Mouse (Mus musculus) adrenal gland, postnatal 4 days (tissue): ENCODE data around the gene Zswim5. TPM values are rescaled to one million over a fixed set of nuclear protein-coding genes. Genes with fewer than 3 reads are reported as not detected.
A peak's percentile ranks its signal among the peaks of the same experiment; 100 is the strongest.

Experiments used
- DNase-seq, 2 experiments: peaks; one replicate each; pipeline ENCODE4 v3.0.0; 2021 to 2022; ENCODE audit warnings: low spot score in 2 of 2, mixed read lengths in 2 of 2
- total RNA-seq, 2 experiments: library from RNA; stranded (reverse); gene quantifications; 2 replicates each; pipeline ENCODE4 v1.2.3; 2021

The Zswim5 gene
- total RNA-seq, 2 experiments from 2014 or later: 5.6 to 6.5 TPM

DNA sequence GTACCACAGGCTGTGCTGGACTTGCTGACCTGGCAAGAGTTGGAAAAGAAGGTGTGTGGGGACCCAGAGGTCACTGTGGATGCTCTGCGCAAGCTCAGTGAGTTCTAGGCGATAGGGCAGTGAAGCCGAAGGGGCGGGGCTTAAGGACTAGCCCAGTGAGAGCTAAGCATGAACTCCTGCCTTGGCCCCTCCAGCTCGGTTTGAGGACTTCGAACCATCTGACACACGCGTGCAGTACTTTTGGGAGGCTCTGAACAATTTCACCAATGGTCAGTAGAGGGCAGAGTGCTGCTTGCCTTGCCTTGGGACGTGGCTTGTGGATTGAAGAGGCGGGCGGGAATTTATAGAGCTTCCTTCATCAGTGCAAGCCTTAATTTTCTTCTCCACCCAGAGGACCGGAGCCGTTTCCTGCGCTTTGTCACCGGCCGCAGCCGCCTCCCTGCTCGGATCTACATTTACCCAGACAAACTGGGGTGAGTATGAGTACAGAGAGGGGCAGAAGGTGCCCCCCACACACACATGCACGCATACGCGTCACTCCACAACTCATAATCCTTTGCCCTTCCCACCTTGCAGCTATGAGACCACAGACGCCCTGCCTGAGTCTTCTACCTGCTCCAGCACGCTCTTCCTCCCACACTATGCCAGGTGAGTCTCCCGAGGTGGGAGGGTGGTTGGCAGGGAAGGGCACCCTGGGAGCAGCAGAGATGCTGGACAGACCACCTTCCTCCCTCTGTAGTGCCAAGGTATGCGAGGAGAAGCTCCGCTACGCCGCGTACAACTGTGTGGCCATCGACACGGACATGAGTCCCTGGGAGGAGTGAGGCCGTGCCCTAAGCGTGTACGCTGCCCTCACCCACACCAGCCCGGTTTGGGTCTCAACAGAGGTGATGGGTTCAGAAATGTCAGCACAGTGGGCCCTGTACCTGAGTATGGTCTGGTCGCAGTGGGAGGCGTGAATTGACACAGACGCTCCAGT, 125.7 kb downstream of the Zswim5 start:
- peak in 1 of 2 experiments; percentile 32 for DNase-seq

DNA sequence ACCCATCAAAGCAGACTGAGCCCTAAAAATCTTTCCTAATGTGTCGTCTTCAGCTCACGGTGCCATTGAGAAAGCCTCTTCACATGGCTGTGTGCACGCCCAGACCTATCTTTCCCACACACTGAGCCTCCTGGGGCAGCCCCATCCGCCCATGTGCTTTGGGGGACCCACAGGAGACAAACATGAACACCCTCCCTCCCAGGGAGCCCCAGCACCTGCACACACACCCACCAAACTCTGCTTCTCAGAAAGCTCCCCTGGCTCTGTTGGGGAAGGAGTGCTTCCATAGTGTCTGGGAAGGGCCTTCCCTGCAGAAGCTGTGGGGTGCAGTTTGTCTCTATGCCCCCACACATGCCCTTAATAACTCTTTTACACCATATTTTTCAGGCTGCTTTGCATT, 127.5 kb downstream of the Zswim5 start:
- no peak for DNase-seq

GRCm38 (mm10) chr4:117005611-117006400, 128.6 kb downstream of the Zswim5 start:
- DNase-seq: no peak

DNA sequence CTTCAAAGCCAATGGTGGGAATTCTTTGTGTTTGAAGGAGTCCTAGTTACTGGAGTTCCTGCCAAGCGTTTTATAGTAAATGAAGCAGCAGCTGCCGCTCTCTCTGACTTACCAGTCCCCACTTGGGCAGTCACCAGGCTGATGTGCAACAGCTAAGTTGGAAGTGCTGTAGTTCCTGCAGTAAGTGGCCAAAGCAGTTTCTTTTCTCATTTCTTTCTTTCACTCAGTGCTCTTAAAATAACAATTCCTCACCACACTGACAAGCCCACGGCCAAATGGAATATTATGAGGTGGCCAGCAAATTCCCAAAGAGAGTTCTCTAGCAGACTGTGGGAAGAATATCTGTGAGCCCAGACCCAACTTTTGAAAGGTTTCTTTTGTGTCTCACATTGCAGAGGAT, 129.9 kb downstream of the Zswim5 start:
- no peak for DNase-seq

- DNase-seq: no peak
Observed at GRCm38 (mm10) chr4:117010231-117010630, 133.1 kb downstream of the Zswim5 start.

DNA sequence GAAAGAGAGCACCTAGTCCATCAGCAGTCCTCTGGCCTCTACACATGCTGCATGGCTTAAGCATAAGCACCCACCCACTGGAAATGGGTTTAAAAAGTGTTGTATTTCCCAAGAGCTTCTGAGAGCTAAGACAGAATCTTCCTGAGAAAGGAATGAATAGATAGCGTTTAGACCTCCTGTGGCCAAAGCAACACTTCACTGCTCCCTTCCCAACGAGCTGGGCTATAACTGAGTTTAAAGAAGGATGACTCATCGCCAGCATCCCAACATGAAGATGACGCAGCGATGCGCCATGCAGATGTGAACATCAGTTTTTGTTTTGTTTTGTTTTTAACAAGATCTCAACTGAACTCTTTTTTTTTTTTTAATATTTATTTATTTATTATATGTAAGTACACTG, 136.4 kb downstream of the Zswim5 start:
- no peak for DNase-seq

DNA sequence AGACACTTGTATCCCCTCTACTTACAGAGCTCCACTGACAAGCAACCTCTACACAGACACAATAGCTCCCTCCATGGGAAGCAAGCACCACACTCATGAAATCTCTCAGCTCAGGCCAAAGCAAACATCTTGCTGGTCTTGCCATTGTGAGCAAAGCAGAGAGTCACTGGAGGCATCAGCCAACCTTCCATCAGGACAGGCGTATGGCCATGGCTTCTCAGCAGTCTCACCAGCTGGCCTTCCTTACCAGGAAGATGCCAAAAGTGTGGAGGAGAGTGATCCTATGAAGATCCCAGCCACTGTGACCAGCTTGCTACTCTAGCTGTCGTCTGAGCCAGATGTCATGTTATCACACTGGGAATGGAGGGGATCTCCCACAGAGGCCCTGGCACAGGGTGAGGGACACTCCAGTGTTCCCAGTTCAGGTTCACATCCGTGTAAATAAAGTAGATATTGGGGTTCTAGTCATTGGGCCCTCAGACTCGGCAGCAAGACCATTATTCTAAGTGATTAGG, 137.8 kb downstream of the Zswim5 start:
- DNase-seq: no peak

DNA sequence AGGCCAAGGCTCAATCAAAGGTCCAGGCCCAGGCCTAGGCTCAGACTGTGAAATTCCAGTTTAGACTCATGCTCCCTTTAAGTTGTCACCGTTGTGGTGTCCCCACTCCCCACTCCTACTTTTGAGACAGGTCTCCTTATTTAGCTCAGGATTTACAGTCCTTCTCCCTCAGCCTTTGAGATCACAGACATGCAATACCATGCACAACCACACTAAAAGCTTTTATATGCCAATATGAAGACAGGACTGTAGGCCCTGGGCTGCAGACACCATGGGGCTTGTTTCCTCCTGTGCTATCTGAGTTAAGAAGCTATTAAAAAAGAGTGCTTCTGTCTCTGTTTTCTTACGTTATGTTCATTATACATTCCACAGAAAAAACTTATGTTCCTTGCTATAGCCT, 140.6 kb downstream of the Zswim5 start:
- DNase-seq: no peak

GRCm38 (mm10) chr4:117018327-117018726, 141.2 kb downstream of the Zswim5 start:
- DNase-seq: no peak

DNA sequence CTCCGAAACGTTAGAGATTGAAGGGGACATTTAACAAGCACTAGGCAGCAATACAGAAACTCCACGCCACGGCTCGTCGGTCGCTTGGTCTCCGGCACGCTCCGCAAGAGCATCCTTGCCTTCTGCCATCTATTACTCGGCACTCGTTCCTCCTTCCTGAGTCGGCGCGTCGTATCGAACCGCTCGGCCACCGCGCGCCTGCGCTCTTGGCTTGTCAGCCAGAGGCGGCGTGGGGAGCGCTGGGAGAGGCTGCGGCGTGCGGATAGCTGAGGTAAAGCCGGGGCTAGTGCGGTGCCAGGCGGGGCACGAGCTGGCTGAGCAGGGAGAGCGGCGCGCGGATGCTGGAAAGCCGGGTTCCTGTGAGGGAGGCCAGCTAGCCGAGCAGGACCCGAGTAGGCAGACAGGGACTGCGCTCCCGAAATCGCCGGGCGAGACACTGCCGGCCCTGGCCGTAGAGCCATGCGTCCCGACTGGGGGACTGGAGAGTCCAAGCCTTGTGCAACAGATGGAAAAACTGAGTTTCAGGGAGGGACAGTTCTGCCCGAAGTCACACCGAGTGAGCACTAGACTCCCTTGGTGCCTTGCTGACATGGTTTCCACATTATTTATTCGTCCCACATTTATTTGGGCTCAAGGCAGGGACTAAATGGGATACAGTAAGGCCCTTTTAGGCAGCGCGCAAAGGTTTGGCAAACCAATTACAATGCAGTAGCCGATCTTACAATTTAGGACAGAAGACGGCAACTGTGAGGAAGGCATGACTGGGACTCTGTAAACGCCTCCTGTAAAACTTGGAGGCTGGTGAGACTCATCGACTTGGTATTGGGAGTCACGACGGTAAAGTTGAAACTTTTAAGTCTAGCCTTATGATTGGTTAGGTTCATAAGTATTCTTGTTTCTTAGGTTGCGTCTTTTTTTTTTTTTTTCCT, 142.3 kb downstream of the Zswim5 start, which contains the start of gene Eif2b3:
Eif2b3 (plus strand) TSS at position 197 of the 929 bp plus-strand sequence.
- DNase-seq: peak; percentile 71 to 76

DNA sequence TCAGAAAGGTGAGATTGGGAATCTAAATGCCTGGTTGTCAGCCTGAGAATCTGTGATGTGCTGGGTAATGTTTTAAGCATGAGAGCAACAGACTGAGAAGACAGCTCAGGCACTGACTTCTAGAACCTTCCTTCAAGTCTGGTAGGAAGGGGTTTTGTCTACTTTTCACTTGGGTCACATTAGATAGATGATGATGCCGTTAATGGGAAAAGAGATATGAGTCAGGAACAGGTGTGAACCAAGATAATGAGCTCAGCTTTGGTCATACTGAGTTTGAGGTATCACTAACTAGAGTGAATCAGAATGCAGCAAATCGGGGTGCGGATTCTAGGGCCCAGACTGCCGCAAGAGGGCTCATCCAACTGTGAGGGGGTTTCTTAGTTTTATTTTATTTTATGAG, 146.3 kb downstream of the Zswim5 start:
- no peak for DNase-seq

- DNase-seq: no peak
Observed at GRCm38 (mm10) chr4:117031105-117031504, 153.9 kb downstream of the Zswim5 start.

Other genes starting within 250 kb of the Zswim5 start
- gene Nasp, start 249.4 kb upstream of the Zswim5 start, total RNA-seq: 10 to 100 TPM; 71.2 to 80.6 TPM
- gene Akr1a1, start 225.7 kb upstream of the Zswim5 start, total RNA-seq: 100 to 1,000 TPM; 756 to 759 TPM
- 100 to 1,000 TPM; 471 to 527 TPM for gene Prdx1, start 191.8 kb upstream of the Zswim5 start, total RNA-seq
- gene Mmachc, start 169.0 kb upstream of the Zswim5 start, total RNA-seq: 10 to 100 TPM; 26.7 to 27.1 TPM
- gene Ccdc163, start 168.9 kb upstream of the Zswim5 start, total RNA-seq: 10 to 100 TPM; 22.3 to 22.6 TPM
- 1 to 10 TPM; 7.0 to 7.4 TPM for gene Tesk2, start 156.4 kb upstream of the Zswim5 start, total RNA-seq
- 10 to 100 TPM; 25.1 to 28.3 TPM for gene Toe1, start 69.7 kb upstream of the Zswim5 start, total RNA-seq
- 10 to 100 TPM; 10.0 to 10.4 TPM for gene Mutyh, start 69.7 kb upstream of the Zswim5 start, total RNA-seq
- gene Hpdl, start 55.7 kb upstream of the Zswim5 start, total RNA-seq: 1 to 10 TPM; 2.4 to 2.8 TPM
- 100 to 1,000 TPM; 136 to 141 TPM for gene Urod, start 117.0 kb downstream of the Zswim5 start, total RNA-seq
- gene Hectd3, start 117.9 kb downstream of the Zswim5 start, total RNA-seq: 10 to 100 TPM; 27.0 to 32.6 TPM
- gene Eif2b3, start 142.0 kb downstream of the Zswim5 start, total RNA-seq: 10 to 100 TPM; 32.9 to 34.1 TPM
- 10 to 100 TPM; 13.3 to 14.2 TPM for gene Ptch2, start 218.7 kb downstream of the Zswim5 start, total RNA-seq
- gene Btbd19, start 248.3 kb downstream of the Zswim5 start, total RNA-seq: 10 to 100 TPM in 1 of 2 experiments, 1 to 10 TPM in 1; 9.1 to 10.8 TPM
- not detected for gene Tctex1d4, start 249.4 kb downstream of the Zswim5 start, total RNA-seq